14 mouse cellular contexts compared by ENCODE assay signal in the genomic region with DNA sequence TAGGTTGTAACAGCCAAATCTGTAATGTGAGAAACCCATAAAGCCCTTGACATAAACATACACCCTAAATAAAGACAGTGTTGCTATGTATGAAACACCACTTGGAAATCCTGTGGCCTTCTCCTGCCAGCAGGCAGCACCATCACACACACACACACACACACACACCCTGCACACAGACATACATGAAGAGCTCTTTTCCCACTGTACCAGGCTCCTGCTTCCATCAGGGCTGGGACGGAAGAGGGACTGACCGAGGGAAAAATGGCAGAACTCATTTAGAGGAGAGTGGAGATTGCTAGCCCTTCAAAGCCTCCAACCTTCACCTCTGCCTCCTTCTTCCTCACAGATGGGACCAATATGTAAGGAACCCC.
A peak's percentile ranks its signal among the peaks of the same experiment; 100 is the strongest.
DNase-seq lines count a peak whose midpoint lies in the region; ATAC-seq and TF ChIP-seq lines count a peak whose summit lies in the region.
"Had no signal": no experiment of that assay in that cellular context is flagged by ENCODE, and none has a peak within 500 bp of the region (broad histone marks: within the 10 kb centered on the region; RNA-seq: fewer than 3 reads in every experiment).

No protein-coding gene starts in this region.

- no peak for TF ChIP-seq CTCF in hindbrain, postnatal 0 days (IDR thresholded peaks at IDR 0.05; ENCODE audit: low read depth)

- peaks cover 34% of the 10 kb centered on the region for H3K4me1 ChIP-seq in hindbrain, embryonic 10.5 days (replicated peaks)
- H3K4me1 ChIP-seq in hindbrain, postnatal 0 days (ENCODE audit: insufficient read depth, low read length) = no peaks in the 10 kb centered on the region; the same call in 1 of the 2 replicates
- peaks cover 27% of the 10 kb centered on the region for H3K4me1 ChIP-seq in embryonic facial prominence, embryonic 12.5 days
- peaks cover 16% of the 10 kb centered on the region for H3K4me1 ChIP-seq in hindbrain, embryonic 13.5 days (replicated peaks)
- peaks cover 20% of the 10 kb centered on the region for H3K4me1 ChIP-seq in neural tube, embryonic 12.5 days

- H3K27me3 ChIP-seq in hindbrain, embryonic 10.5 days (ENCODE audit: insufficient read depth, poor library complexity, severe bottlenecking) = no peaks in the 10 kb centered on the region
- no peaks in the 10 kb centered on the region for H3K27me3 ChIP-seq in hindbrain, postnatal 0 days (ENCODE audit: insufficient read depth, low read length)
- H3K27me3 ChIP-seq in embryonic facial prominence, embryonic 12.5 days = no peaks in the 10 kb centered on the region
- H3K27me3 ChIP-seq in hindbrain, embryonic 13.5 days = no peaks in the 10 kb centered on the region
- no peaks in the 10 kb centered on the region for H3K27me3 ChIP-seq in neural tube, embryonic 12.5 days (replicated peaks)

- peaks cover 14% of the 10 kb centered on the region for H3K9me3 ChIP-seq in hindbrain, embryonic 10.5 days
- peaks cover 4% of the 10 kb centered on the region; the same call in 1 of the 2 replicates for H3K9me3 ChIP-seq in hindbrain, postnatal 0 days (ENCODE audit: low read length)
- peaks cover 9% of the 10 kb centered on the region; the same call in 1 of the 2 replicates for H3K9me3 ChIP-seq in embryonic facial prominence, embryonic 12.5 days
- H3K9me3 ChIP-seq in hindbrain, embryonic 13.5 days = peaks cover 10% of the 10 kb centered on the region; the same call in 1 of the 2 replicates
- peaks cover 14% of the 10 kb centered on the region for H3K9me3 ChIP-seq in neural tube, embryonic 12.5 days

- 47% methylated on average over 2 of the region's 2 CpGs for WGBS in hindbrain, embryonic 10.5 days
- 51% methylated on average over 2 of the region's 2 CpGs for WGBS in hindbrain, postnatal 0 days
- 39% methylated on average over 2 of the region's 2 CpGs for WGBS in embryonic facial prominence, embryonic 12.5 days
- 48% methylated on average over 2 of the region's 2 CpGs for WGBS in hindbrain, embryonic 13.5 days
- WGBS in neural tube, embryonic 12.5 days = 18% methylated on average over 2 of the region's 2 CpGs

- no peaks in the 10 kb centered on the region for H3K36me3 ChIP-seq in hindbrain, embryonic 10.5 days
- H3K36me3 ChIP-seq in hindbrain, postnatal 0 days (ENCODE audit: insufficient read depth, low read length) = no peaks in the 10 kb centered on the region
- no peaks in the 10 kb centered on the region for H3K36me3 ChIP-seq in embryonic facial prominence, embryonic 12.5 days
- H3K36me3 ChIP-seq in hindbrain, embryonic 13.5 days = no peaks in the 10 kb centered on the region
- H3K36me3 ChIP-seq in neural tube, embryonic 12.5 days = no peaks in the 10 kb centered on the region

- peak; percentile 29 for DNase-seq in hindbrain, embryonic 10.5 days (ENCODE audit: low spot score)
- DNase-seq in hindbrain, postnatal 0 days (ENCODE audit: low spot score) = no peak
- DNase-seq in left cerebral cortex, postnatal 14 days (ENCODE audit: low spot score in 2 of 2) = no peak
- DNase-seq in cerebellum, postnatal 25 days = no peak
- DNase-seq in frontal cortex, adult 2 months (ENCODE audit: extremely low spot score in 1 of 2, low spot score in 1 of 2) = no peak
- DNase-seq: adrenal gland, postnatal 14 days; cerebellum, adult 11 months; heart, postnatal 4 days; lung, postnatal 4 days; thymus, postnatal 25 days had no signal

- no peak overlapping the region for H3K9ac ChIP-seq in hindbrain, postnatal 0 days (replicated peaks; ENCODE audit: low read length)
- no peak overlapping the region for H3K9ac ChIP-seq in embryonic facial prominence, embryonic 12.5 days
- H3K9ac ChIP-seq in hindbrain, embryonic 13.5 days = peak overlapping the region; percentile 25; the same call in 1 of the 2 replicates
- no peak overlapping the region for H3K9ac ChIP-seq in neural tube, embryonic 12.5 days

- no peak overlapping the region for H3K4me2 ChIP-seq in hindbrain, postnatal 0 days (ENCODE audit: low read depth, low read length)
- no peak overlapping the region for H3K4me2 ChIP-seq in embryonic facial prominence, embryonic 12.5 days (replicated peaks)
- no peak overlapping the region for H3K4me2 ChIP-seq in hindbrain, embryonic 13.5 days
- peak overlapping the region; percentile 28; the same call in 1 of the 2 replicates for H3K4me2 ChIP-seq in neural tube, embryonic 12.5 days (replicated peaks)

- H3K4me3 ChIP-seq in hindbrain, embryonic 10.5 days = no peak overlapping the region
- no peak overlapping the region for H3K4me3 ChIP-seq in hindbrain, postnatal 0 days (ENCODE audit: low read length)
- H3K4me3 ChIP-seq in embryonic facial prominence, embryonic 12.5 days = no peak overlapping the region
- H3K4me3 ChIP-seq in hindbrain, embryonic 13.5 days = no peak overlapping the region
- no peak overlapping the region for H3K4me3 ChIP-seq in neural tube, embryonic 12.5 days
- H3K4me3 ChIP-seq: layer of hippocampus, adult 2 months had no signal

- ATAC-seq in hindbrain, postnatal 0 days = no peak
- ATAC-seq in embryonic facial prominence, embryonic 12.5 days (ENCODE audit: insufficient number of reproducible peaks, insufficient read depth, low FRiP score, low TSS enrichment) = no peak
- no peak for ATAC-seq in hindbrain, embryonic 13.5 days (ENCODE audit: low FRiP score)
- no peak for ATAC-seq in neural tube, embryonic 12.5 days (ENCODE audit: low FRiP score, low read depth)

- intact Hi-C loops in left cerebral cortex, postnatal 14 days (cut with DNase I) = no loop called here

- peak overlapping the region; percentile 84 for H3K27ac ChIP-seq in hindbrain, embryonic 10.5 days
- H3K27ac ChIP-seq in hindbrain, postnatal 0 days = no peak overlapping the region
- peak overlapping the region; percentile 41 for H3K27ac ChIP-seq in embryonic facial prominence, embryonic 12.5 days
- H3K27ac ChIP-seq in hindbrain, embryonic 13.5 days = peak overlapping the region; percentile 52; the same call in 1 of the 2 replicates
- H3K27ac ChIP-seq in neural tube, embryonic 12.5 days = peak overlapping the region; percentile 74
- H3K27ac ChIP-seq: layer of hippocampus, adult 2 months had no signal
